Mouse (Mus musculus): ENCODE measurements around the gene A3galt2.

- TF ChIP-seq CTCF (conservative IDR thresholded peaks at IDR 0.05; ENCODE audit: insufficient read depth, insufficient read length, low read depth, low read length) (no peak), POLR2A (IDR thresholded peaks at IDR 0.05; ENCODE audit: low read depth, low read length) (no peak)
Measured at GRCm38 (mm10) chr4:128811382-128812056, 56.4 kb downstream of the A3galt2 start.

All from kidney, adult 2 months (tissue).